ENCODE assay signal across 23 mouse cellular contexts in genomic region chr6:116910607-116911006, GRCm38 (mm10).
DNase-seq lines count a peak whose midpoint lies in the region; ATAC-seq and TF ChIP-seq lines count a peak whose summit lies in the region.
"Had no signal": no experiment of that assay in that cellular context is flagged by ENCODE, and none has a peak within 500 bp of the region (broad histone marks: within the 10 kb centered on the region; RNA-seq: fewer than 3 reads in every experiment).

No protein-coding gene starts in this region.

- DNase-seq in kidney, adult 9 months = peak; percentile 17
- peak; percentile 100 for DNase-seq in liver, adult 2 months (ENCODE audit: extremely low read depth, low read depth, low spot score)
- DNase-seq in liver, embryonic 11.5 days (ENCODE audit: low spot score) = no peak
- DNase-seq: adrenal gland, adult 8-10 months; adrenal gland, postnatal 14 days; B cell, adult 2 months; cerebellum, adult 11-12 months; cerebellum, adult 2 months; cerebellum, adult 9-10 months; cerebellum, postnatal 10 days; cerebellum, postnatal 25 days had no signal

- no peak overlapping the region for H3K27ac ChIP-seq in intestine, embryonic 15.5 days
- H3K27ac ChIP-seq in intestine, embryonic 16.5 days (ENCODE audit: low read length) = no peak overlapping the region
- H3K27ac ChIP-seq in kidney, embryonic 15.5 days = no peak overlapping the region
- peak overlapping the region; percentile 98 for H3K27ac ChIP-seq in liver, adult 2 months (replicated peaks; ENCODE audit: insufficient read depth, low read depth, low read length)
- no peak overlapping the region for H3K27ac ChIP-seq in liver, embryonic 11.5 days (ENCODE audit: low read depth, low read length)
- no peak overlapping the region for H3K27ac ChIP-seq in intestine, postnatal 0 days (ENCODE audit: low read depth, low read length)
- H3K27ac ChIP-seq: embryonic facial prominence, embryonic 10.5 days; embryonic facial prominence, embryonic 12.5 days; forebrain, embryonic 13.5 days had no signal

- no peak for TF ChIP-seq POLR2A in liver, adult 2 months (IDR thresholded peaks at IDR 0.05; ENCODE audit: extremely low read depth, insufficient read depth, low read length)

- no peak overlapping the region for H3K4me3 ChIP-seq in intestine, embryonic 15.5 days (replicated peaks)
- H3K4me3 ChIP-seq in intestine, embryonic 16.5 days (ENCODE audit: low read length) = no peak overlapping the region
- no peak overlapping the region for H3K4me3 ChIP-seq in kidney, embryonic 15.5 days (replicated peaks)
- no peak overlapping the region for H3K4me3 ChIP-seq in liver, adult 2 months (ENCODE audit: insufficient read depth, low read depth, low read length)
- H3K4me3 ChIP-seq in liver, embryonic 11.5 days (ENCODE audit: low read depth, low read length) = no peak overlapping the region
- no peak overlapping the region for H3K4me3 ChIP-seq in intestine, postnatal 0 days (ENCODE audit: low read depth, low read length)
- H3K4me3 ChIP-seq: embryonic facial prominence, embryonic 10.5 days; embryonic facial prominence, embryonic 12.5 days; forebrain, embryonic 13.5 days had no signal

- no peak overlapping the region for H3K4me2 ChIP-seq in intestine, embryonic 15.5 days (replicated peaks)
- H3K4me2 ChIP-seq in intestine, embryonic 16.5 days (ENCODE audit: low read depth, low read length) = no peak overlapping the region
- H3K4me2 ChIP-seq in kidney, embryonic 15.5 days = no peak overlapping the region
- H3K4me2 ChIP-seq in liver, embryonic 11.5 days = no peak overlapping the region
- no peak overlapping the region for H3K4me2 ChIP-seq in intestine, postnatal 0 days (replicated peaks; ENCODE audit: low read depth)
- H3K4me2 ChIP-seq: embryonic facial prominence, embryonic 12.5 days; forebrain, embryonic 13.5 days had no signal

- 79% methylated on average over 7 of the region's 7 CpGs for WGBS in intestine, embryonic 15.5 days
- 84% methylated on average over 7 of the region's 7 CpGs for WGBS in intestine, embryonic 16.5 days
- 90% methylated on average over 7 of the region's 7 CpGs for WGBS in kidney, embryonic 15.5 days
- 22% methylated on average over 7 of the region's 7 CpGs for WGBS in liver, adult 2 months
- 84% methylated on average over 7 of the region's 7 CpGs for WGBS in liver, embryonic 11.5 days
- 67% methylated on average over 7 of the region's 7 CpGs for WGBS in intestine, postnatal 0 days

- H3K9me3 ChIP-seq in intestine, embryonic 15.5 days = no peaks in the 10 kb centered on the region
- H3K9me3 ChIP-seq in intestine, embryonic 16.5 days (ENCODE audit: control insufficient read depth, low read length) = no peaks in the 10 kb centered on the region
- no peaks in the 10 kb centered on the region for H3K9me3 ChIP-seq in kidney, embryonic 15.5 days (replicated peaks)
- H3K9me3 ChIP-seq in liver, embryonic 11.5 days (ENCODE audit: control insufficient read depth, low read length) = no peaks in the 10 kb centered on the region
- H3K9me3 ChIP-seq in intestine, postnatal 0 days (ENCODE audit: control insufficient read depth) = no peaks in the 10 kb centered on the region
- H3K9me3 ChIP-seq: embryonic facial prominence, embryonic 10.5 days; embryonic facial prominence, embryonic 12.5 days; forebrain, embryonic 13.5 days had no signal

- no peaks in the 10 kb centered on the region for H3K27me3 ChIP-seq in intestine, embryonic 15.5 days (replicated peaks)
- no peaks in the 10 kb centered on the region for H3K27me3 ChIP-seq in intestine, embryonic 16.5 days (replicated peaks; ENCODE audit: control insufficient read depth, insufficient read depth, low read length)
- no peaks in the 10 kb centered on the region for H3K27me3 ChIP-seq in kidney, embryonic 15.5 days
- no peaks in the 10 kb centered on the region for H3K27me3 ChIP-seq in liver, adult 2 months (ENCODE audit: control insufficient read depth, insufficient read depth, low read length)
- no peaks in the 10 kb centered on the region for H3K27me3 ChIP-seq in liver, embryonic 11.5 days (replicated peaks; ENCODE audit: control insufficient read depth, insufficient read depth, low read length)
- H3K27me3 ChIP-seq in intestine, postnatal 0 days (replicated peaks; ENCODE audit: control insufficient read depth, insufficient read depth, low read length) = no peaks in the 10 kb centered on the region
- H3K27me3 ChIP-seq: CH12.LX; embryonic facial prominence, embryonic 12.5 days; forebrain, embryonic 13.5 days; Patski had no signal

- 0 out of 2 replicates have a peak, but pooled peaks have one; percentile 6 for ATAC-seq in intestine, embryonic 15.5 days
- ATAC-seq in intestine, embryonic 16.5 days = no peak
- ATAC-seq in kidney, embryonic 15.5 days (replicated peaks; ENCODE audit: low FRiP score) = no peak
- no peak for ATAC-seq in liver, embryonic 11.5 days (replicated peaks; ENCODE audit: low FRiP score)
- 0 out of 2 replicates have a peak, but pooled peaks have one; percentile 6 for ATAC-seq in intestine, postnatal 0 days
- ATAC-seq: activated CD4-positive, CD25-positive, alpha-beta regulatory T cell, adult 4 months; CD4-positive, CD25-positive, alpha-beta regulatory T cell, adult 4 months; forebrain, embryonic 13.5 days; Patski had no signal

- H3K36me3 ChIP-seq in intestine, embryonic 15.5 days = no peaks in the 10 kb centered on the region
- H3K36me3 ChIP-seq in intestine, embryonic 16.5 days (ENCODE audit: control insufficient read depth, insufficient read depth, low read length) = no peaks in the 10 kb centered on the region
- no peaks in the 10 kb centered on the region for H3K36me3 ChIP-seq in kidney, embryonic 15.5 days
- no peaks in the 10 kb centered on the region for H3K36me3 ChIP-seq in liver, adult 2 months (ENCODE audit: control insufficient read depth, insufficient read depth, low read length)
- H3K36me3 ChIP-seq in liver, embryonic 11.5 days (ENCODE audit: control insufficient read depth, insufficient read depth, low read length) = no peaks in the 10 kb centered on the region
- H3K36me3 ChIP-seq in intestine, postnatal 0 days (ENCODE audit: control insufficient read depth, insufficient read depth) = no peaks in the 10 kb centered on the region
- H3K36me3 ChIP-seq: embryonic facial prominence, embryonic 10.5 days; embryonic facial prominence, embryonic 12.5 days; G1E had no signal

- TF ChIP-seq CTCF in liver, adult 2 months (IDR thresholded peaks at IDR 0.05; ENCODE audit: low read depth, low read length) = no peak
- TF ChIP-seq CTCF in intestine, postnatal 0 days (IDR thresholded peaks at IDR 0.05; ENCODE audit: low read depth) = no peak

- H3K79me2 ChIP-seq in liver, adult 2 months (ENCODE audit: control insufficient read depth, insufficient read depth, low read length) = no peaks in the 10 kb centered on the region

- H3K9ac ChIP-seq in intestine, embryonic 15.5 days = no peak overlapping the region
- no peak overlapping the region for H3K9ac ChIP-seq in intestine, embryonic 16.5 days (ENCODE audit: low read depth, low read length)
- H3K9ac ChIP-seq in kidney, embryonic 15.5 days = no peak overlapping the region
- H3K9ac ChIP-seq in liver, adult 2 months (ENCODE audit: low read depth, low read length) = no peak overlapping the region
- no peak overlapping the region for H3K9ac ChIP-seq in liver, embryonic 11.5 days (ENCODE audit: low read depth, low read length)
- no peak overlapping the region for H3K9ac ChIP-seq in intestine, postnatal 0 days (ENCODE audit: low read depth, low read length)
- H3K9ac ChIP-seq: embryonic facial prominence, embryonic 12.5 days; forebrain, embryonic 13.5 days had no signal

- H3K4me1 ChIP-seq in intestine, embryonic 15.5 days (replicated peaks) = no peaks in the 10 kb centered on the region
- no peaks in the 10 kb centered on the region for H3K4me1 ChIP-seq in intestine, embryonic 16.5 days (ENCODE audit: control insufficient read depth, insufficient read depth, low read length)
- no peaks in the 10 kb centered on the region for H3K4me1 ChIP-seq in kidney, embryonic 15.5 days
- peaks cover 10% of the 10 kb centered on the region; the same call in 1 of the 2 replicates for H3K4me1 ChIP-seq in liver, adult 2 months (ENCODE audit: control insufficient read depth, insufficient read depth, low read length)
- no peaks in the 10 kb centered on the region for H3K4me1 ChIP-seq in liver, embryonic 11.5 days (replicated peaks; ENCODE audit: control insufficient read depth, insufficient read depth, low read length)
- H3K4me1 ChIP-seq in intestine, postnatal 0 days (replicated peaks; ENCODE audit: control insufficient read depth, insufficient read depth, low read length) = no peaks in the 10 kb centered on the region
- H3K4me1 ChIP-seq: embryonic facial prominence, embryonic 10.5 days; embryonic facial prominence, embryonic 12.5 days; forebrain, embryonic 13.5 days had no signal

Comparison
In these comparisons a context has a peak if more than half of its experiments do, and no peak if none do; other contexts are left out.
1. ATAC-seq: peak in intestine, embryonic 15.5 days (single experiment) and intestine, postnatal 0 days (single experiment); none in intestine, embryonic 16.5 days (single experiment), kidney, embryonic 15.5 days (single experiment) and liver, embryonic 11.5 days (single experiment).